Mouse (Mus musculus) heart, postnatal 10 days (tissue): Measurements from ENCODE around the gene Pdlim4. TPM values are rescaled to one million over a fixed set of nuclear protein-coding genes. Genes with fewer than 3 reads are reported as not detected.
A peak's percentile ranks its signal among the peaks of the same experiment; 100 is the strongest.
"Not testable (repeated sequence)": the region's sequence is repeated elsewhere in the genome, so short reads cannot be mapped to it uniquely, and the experiment has no call there.

ENCODE experiments used
- DNase-seq, 2 experiments: peaks; one replicate each; pipeline ENCODE4 v3.0.0; 2021
- intact Hi-C: fragments of 180-260 bp; cut with DNase I; formaldehyde crosslinking; loops from one replicate; pipeline ENCODE4 v1.15.1; 2025
- total RNA-seq, 2 experiments: library from RNA; stranded (reverse); gene quantifications; 2 replicates each; pipeline ENCODE4 v1.2.3; 2021

Pdlim4 gene
- total RNA-seq, 2 experiments from 2014 or later: 23.4 to 28.2 TPM

DNA sequence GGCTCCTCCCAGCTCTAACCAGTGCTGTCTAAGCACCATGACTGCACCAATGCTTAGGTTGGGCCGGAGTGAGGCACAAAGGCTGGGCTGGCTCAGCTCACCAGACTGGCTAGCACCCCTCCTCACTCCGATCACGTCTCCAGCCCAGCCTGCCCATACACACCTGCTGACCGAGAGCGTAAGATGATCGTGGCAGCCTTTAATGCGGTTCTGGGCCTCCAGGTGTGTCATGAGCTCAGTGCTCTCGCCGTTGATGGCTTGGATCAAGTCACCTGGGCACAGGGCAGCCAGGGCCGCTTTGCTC lies 5.4 kb downstream of the Pdlim4 start:
- DNase-seq: no peak
- intact Hi-C loops: no loop called here

DNA sequence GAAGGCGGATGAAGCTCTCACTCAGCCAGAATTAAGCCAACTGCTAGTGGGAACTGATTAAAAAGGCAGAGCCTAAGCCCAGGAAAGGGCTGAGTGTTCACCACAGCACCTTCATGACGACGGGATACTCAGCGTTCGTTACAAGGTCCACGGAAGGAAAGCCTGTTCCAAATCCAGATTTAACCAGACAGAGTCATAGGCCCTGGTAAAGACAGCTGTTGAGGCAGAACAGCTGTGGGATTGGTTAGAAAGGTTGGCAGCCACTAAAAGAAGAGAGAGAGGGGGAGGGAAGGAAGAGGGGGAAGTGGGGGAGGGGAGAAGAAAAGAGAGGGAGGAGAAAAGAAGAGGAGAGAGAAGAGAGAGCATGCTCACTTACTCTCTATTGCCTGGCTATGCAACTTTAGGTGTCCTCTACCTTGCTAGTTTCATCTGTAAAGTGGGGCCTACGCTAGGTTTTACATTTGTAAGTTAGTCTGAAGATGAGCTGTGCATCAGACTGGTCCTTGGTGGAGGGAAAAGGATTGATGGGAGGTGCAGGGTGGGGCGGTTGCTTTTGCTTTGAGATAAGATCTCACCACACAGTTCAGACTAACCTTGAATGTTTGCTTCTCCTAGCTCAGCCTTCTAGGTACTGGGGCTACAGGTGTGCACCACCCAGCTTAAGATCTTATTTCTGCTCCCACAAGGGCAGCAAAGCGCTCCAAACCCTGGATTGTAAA lies 5.9 kb downstream of the Pdlim4 start:
- DNase-seq: peak in 1 of 2 experiments; percentile 36
- intact Hi-C loops: no loop called here

- DNase-seq: peak; percentile 75 to 82
- intact Hi-C loops: no loop called here
Observed at GRCm38 (mm10) chr11:54062086-54062752, 6.6 kb downstream of the Pdlim4 start.

DNA sequence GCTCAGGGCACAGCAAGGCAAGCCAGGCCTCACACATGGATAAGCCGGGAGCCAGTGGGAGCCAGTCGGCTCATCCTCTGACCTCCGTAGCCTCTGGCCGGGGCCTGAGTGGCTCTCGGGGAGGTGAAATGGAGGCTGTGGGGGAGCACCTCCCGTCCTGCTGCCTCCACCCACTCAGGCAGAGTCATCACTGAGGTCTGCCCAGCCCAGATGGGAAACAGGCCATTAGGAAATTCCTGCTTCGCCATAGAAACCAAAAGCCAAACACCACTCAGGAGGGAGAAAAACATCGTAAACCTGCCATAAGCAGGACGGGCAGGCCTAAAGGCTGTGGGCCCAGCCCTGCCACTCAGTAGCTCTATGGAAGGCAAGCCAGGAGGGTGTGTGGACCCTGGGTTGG lies 8.5 kb downstream of the Pdlim4 start:
- DNase-seq: peak; percentile 59 to 62
- intact Hi-C loops: no loop called here

GRCm38 (mm10) chr11:54059526-54059925 lies 9.3 kb downstream of the Pdlim4 start:
- intact Hi-C loops: no loop called here
- no peak for DNase-seq

GRCm38 (mm10) chr11:54058643-54059042 lies 10.2 kb downstream of the Pdlim4 start:
- intact Hi-C loops: no loop called here
- peak; percentile 59 to 60 for DNase-seq

DNA sequence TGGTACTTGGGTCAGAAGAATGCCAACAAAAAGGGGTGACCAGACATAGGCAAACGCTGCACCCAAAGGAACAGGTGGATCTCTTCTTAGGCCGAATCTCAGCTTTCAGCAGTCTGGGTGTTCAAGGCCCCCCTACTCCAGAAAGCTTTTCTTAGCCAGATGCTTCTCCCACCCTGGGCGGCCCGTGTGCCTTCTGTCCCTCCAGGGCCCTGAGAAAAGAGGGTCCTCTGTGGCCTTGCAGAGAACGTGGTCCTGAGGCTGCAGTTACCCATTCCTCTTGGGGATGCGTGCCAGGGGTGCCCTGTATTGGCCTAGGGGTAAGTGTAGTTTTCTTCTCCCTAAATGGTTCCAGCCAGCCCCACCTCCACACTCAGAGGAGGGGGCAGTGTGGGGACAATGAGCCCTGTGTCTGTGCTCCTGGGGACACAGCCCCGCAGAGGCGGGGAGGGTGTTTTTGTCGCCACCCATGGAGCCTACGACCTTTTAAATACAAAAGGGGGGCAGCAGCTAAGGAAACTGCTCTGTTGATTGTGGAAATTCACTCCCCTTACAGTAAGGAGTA lies 10.7 kb downstream of the Pdlim4 start:
- intact Hi-C loops: no loop called here
- DNase-seq: no peak

DNA sequence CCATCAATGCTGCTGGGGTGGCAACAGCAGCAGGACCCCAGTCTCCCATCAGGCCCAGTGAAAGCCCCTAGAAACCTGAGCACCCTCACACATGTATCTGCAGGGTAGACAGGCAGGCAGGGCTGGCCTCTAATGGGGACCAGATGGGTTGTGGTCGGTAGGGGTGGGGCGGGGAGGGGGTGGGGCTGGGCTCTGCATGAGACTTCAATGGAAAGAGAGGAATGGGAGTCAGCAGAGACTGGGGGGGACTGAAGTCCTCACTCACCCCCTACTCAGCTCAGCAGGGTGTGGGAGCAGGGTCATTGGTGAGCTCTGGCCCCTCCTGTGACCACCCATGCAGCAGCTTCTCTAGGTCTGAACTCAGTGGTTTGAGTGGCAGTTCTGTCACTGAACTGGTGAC lies 11.4 kb downstream of the Pdlim4 start:
- DNase-seq: no peak
- intact Hi-C loops: no loop called here

GRCm38 (mm10) chr11:54056132-54056531 lies 12.7 kb downstream of the Pdlim4 start:
- DNase-seq: no peak
- intact Hi-C loops: no loop called here

DNA sequence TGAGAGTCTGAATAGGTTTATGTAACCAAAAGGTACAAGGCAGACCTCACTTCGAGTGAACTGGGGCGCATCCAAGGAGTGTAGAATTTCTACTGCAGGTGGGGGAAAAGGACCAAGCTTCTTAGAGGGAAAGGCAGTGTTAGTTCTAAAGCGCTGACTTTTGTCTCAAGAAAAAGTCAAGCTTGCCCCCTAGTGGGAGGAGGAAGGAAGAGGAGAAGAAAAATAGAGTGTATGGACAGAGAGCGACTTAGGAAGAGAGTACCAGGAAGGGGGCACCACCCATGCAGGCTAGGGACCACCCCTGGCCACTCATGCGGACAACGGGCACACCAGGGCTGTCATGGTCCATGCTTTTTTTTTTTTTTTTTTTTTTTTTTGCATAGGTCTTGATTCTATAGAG lies 14.6 kb downstream of the Pdlim4 start:
- peak; percentile 68 to 77 for DNase-seq
- intact Hi-C loops: loop anchor here (1.0 to 5.0 kb wide), 4 partner anchors 35 to 201 kb away; no protein-coding TSS in a partner anchor

- DNase-seq: no peak
- intact Hi-C loops: loop anchor here (5.0 kb wide), 1 partner anchor 121 kb away; no protein-coding TSS in a partner anchor
Observed at GRCm38 (mm10) chr11:54053090-54053489, 15.7 kb downstream of the Pdlim4 start.

GRCm38 (mm10) chr11:54052128-54052527 lies 16.7 kb downstream of the Pdlim4 start:
- intact Hi-C loops: loop anchor here (5.0 kb wide), 1 partner anchor 120 kb away; no protein-coding TSS in a partner anchor
- DNase-seq: no peak

DNA sequence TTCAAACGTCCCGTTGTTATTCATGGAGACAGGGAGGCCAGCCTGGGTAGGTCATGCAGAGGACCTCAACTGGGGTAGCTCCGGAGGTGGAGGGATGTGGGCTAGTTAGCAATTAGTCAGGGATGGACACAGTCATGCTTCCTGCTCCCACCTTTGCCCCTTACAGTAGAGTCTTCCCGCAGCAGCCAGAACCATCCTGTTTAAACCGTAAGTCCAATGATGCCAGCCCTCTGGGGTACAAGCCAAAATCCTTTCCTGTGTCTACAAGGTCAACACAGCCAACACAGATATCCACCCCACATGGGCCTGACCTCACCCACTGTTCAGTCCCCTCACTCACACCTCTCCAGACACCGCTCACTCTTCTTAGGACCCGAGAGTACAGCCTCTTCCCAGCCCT lies 17.7 kb downstream of the Pdlim4 start:
- intact Hi-C loops: loop anchor here (5.0 kb wide), 1 partner anchor 119 kb away; no protein-coding TSS in a partner anchor
- no peak for DNase-seq

DNA sequence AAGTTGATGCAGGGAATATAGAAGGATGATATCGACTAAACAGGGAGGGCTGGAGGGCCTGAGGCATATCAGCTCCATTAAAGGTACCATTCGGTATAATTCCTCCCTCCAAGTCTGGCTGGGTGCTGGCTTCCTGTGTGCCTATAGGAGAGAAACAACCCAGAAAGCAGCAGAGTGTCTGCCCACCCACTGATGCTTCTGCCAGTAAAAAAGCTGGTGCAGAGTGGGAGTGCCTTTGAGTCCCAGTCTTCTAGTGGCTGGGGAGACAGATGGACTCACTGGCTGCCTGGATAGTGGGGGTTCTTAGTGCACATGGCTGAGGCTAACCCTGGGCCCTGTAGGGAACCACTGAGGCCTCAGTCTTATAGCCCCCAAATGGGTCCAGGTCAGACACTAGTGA lies 18.6 kb downstream of the Pdlim4 start:
- DNase-seq: no peak
- intact Hi-C loops: loop anchor here (5.0 kb wide), 1 partner anchor 118 kb away; no protein-coding TSS in a partner anchor

- intact Hi-C loops: no loop called here
- DNase-seq: no peak
Observed at GRCm38 (mm10) chr11:54040676-54041075, 28.1 kb downstream of the Pdlim4 start.

DNA sequence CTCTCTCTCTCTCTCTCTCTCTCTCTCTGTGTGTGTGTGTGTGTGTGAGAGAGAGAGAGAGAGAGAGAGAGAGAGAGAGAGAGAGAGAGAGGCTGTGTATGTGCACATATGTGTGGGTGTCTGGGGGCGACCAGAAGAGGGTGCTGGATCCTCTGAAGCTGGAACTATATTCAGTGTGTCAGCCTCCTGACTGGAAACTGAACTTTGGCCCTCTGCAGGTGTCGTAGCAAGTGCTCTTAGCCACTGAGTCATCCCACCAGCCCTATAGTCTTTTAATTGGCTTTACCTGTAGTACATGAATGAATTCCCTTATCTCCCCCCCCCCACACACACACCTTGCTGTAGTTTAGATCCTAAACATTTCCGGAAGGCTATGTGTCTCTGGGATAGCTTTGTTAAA lies 35.9 kb downstream of the Pdlim4 start:
- DNase-seq, intact Hi-C loops: not testable (repeated sequence)

DNA sequence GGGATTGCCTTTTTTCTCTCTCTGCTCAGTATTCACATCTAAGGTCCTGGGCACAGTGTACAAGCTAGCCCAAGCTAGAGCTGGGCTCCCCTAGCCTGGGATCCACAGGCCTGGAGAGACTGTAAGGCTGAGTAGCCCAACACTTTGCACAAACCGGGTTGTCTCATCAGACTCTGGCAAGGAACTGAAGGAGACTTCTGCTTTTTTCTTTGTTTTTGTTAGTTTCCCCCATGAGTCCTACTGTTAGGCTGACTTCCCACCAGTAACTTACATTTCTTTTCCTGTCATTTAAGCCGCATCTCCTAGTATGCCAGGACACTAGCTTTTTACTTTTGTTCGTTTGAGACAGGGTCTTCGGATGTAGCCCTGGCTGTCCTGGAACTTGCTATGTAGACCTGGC lies 39.8 kb downstream of the Pdlim4 start:
- intact Hi-C loops: loop anchor here (2.0 kb wide), 1 partner anchor 26 kb away; no protein-coding TSS in a partner anchor
- DNase-seq: no peak

DNA sequence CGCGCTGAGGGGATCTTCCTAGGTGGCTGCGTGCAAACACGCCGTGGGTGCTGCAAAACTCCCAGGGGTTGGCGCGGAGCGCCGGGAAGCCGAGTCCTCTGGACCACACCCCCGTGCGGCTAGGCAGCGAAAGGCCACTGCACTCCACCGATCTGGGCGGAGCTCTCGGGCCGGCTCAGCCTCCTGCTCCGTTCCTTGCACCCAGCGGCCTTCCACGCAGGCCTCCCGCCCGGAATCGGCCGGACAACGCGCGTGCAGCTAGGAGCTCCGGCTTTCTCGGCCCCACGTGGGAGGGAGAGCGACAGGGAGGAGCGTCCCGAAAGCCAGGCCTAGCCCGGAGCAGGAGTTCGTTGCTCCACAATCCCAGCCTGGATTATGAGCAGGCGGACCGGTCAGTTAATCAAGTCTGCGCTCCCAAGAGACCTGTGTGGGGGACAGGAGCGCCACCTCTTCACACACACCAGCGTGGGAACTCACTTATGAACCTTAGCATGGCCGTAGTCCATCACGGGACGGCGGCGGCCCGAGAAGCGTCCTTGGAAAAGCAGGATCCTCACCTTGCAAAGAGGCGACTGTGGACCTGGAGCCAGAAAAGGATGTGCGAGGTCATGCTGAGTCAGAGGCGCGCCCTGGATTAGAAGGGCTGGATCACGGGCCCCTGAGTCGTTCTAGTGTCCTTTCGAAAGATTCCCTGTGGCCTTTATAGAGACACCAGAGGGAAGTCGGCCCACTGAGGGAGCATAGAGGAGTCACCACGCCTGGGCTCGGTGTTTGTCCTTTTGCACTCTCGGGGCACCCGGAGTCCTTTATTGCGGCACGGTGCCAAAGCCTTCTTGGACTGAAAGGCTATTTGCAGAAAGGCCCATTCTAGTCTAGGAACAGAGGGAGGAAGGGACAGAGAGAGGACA lies 40.5 kb downstream of the Pdlim4 start, which contains the start of gene Slc22a4:
Gene Slc22a4, minus strand, starts transcription at position 47 of the 908 bp plus-strand sequence.
- peak; percentile 77 to 84 for DNase-seq
- intact Hi-C loops: loop anchor here (2.0 kb wide), 1 partner anchor 25 kb away; no protein-coding TSS in a partner anchor

DNA sequence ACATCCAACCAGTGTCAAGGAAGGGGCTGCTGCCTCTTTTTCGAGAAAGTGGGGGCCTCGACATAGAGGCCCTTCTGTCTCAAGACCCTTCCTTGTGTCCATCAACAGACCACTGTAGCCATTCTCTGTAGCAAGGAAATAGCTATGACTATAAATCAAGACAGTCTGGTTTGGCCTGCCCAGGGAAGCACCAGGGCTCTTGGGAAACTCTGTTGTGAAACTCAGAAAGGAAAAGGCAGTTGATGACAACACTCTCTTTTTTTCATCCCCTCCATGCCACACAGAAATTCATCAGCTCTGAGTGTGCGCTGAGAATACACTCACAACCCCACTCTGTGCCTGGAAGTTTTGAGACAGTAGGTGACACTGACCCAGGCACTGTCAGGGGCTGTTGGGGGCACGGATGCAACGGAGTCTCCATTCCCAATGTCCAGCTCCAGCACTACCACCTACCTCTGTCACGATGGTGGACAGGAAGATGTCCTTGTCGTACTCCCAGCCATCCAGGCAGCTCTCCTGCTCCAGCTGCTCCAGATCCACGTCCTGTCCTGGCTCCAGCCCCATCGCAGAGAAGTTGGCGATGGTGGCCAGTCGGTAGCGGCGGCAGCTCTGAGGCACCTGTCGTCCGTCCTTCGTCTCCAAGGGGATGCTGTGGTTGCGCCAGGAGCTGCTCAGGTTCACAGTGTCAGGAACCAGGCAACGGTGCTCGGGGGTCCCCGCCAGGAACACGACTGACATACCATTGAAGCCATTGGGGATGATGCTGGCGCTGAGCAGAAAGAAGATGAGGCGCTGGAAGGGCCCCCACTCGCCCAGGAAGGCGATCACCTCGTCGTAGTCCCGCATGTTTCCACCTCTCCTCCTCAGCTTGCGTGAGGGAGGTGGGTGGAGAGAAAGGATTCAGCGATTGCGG lies 41.4 kb downstream of the Pdlim4 start:
- DNase-seq: no peak
- intact Hi-C loops: loop anchor here (2.0 kb wide), 1 partner anchor 25 kb away; no protein-coding TSS in a partner anchor
